Mouse (Mus musculus) liver, embryonic 15.5 days (tissue): ENCODE results near the gene Timm17b. TPM values are rescaled to one million over a fixed set of nuclear protein-coding genes. Genes with fewer than 3 reads are reported as not detected.

Experiments
- polyA plus RNA-seq: library from polyadenylated mRNA; unstranded; fragments of >200 nt; fragmentation: Nextera tagmentation; extraction: Ambion mirVana; gene quantifications from 2 replicates; pipeline ENCODE4 v1.2.1, GENCODE M21; 2015

Gene Timm17b
- polyA plus RNA-seq, 1 experiment from 2014 or later: 94.8 TPM

Other genes starting within 250 kb of the Timm17b start
- 1.1 and 1.5 TPM in 2 replicates for gene Prickle3, start 242.1 kb upstream of the Timm17b start, polyA plus RNA-seq
- 27.5 and 28.8 TPM in 2 replicates for gene Plp2, start 228.0 kb upstream of the Timm17b start, polyA plus RNA-seq
- 0.09 and 0.12 TPM in 2 replicates for gene Magix, start 218.1 kb upstream of the Timm17b start, polyA plus RNA-seq
- 13.3 and 14.1 TPM in 2 replicates for gene Gpkow, start 202.2 kb upstream of the Timm17b start, polyA plus RNA-seq
- 16.0 and 17.5 TPM in 2 replicates for gene Wdr45, start 185.0 kb upstream of the Timm17b start, polyA plus RNA-seq
- 0.31 TPM in 1 of 2 replicates, not detected in the other for gene Gm45208, start 177.1 kb upstream of the Timm17b start, polyA plus RNA-seq
- gene Praf2, start 170.9 kb upstream of the Timm17b start, polyA plus RNA-seq: 5.6 and 5.8 TPM in 2 replicates
- gene Ccdc120, start 148.5 kb upstream of the Timm17b start, polyA plus RNA-seq: 0.92 and 1.5 TPM in 2 replicates
- 9.2 and 11.8 TPM in 2 replicates for gene Tfe3, start 136.8 kb upstream of the Timm17b start, polyA plus RNA-seq
- gene Gripap1, start 109.6 kb upstream of the Timm17b start, polyA plus RNA-seq: 25.5 and 27.4 TPM in 2 replicates
- 0.18 and 0.37 TPM in 2 replicates for gene Kcnd1, start 77.1 kb upstream of the Timm17b start, polyA plus RNA-seq
- 44.9 and 54.4 TPM in 2 replicates for gene Otud5, start 58.0 kb upstream of the Timm17b start, polyA plus RNA-seq
- 3.5 TPM in 2 replicates for gene Pim2, start 21.1 kb upstream of the Timm17b start, polyA plus RNA-seq
- gene Slc35a2, start 15.3 kb upstream of the Timm17b start, polyA plus RNA-seq: 14.3 and 17.5 TPM in 2 replicates
- gene Pqbp1, start 88 bp upstream of the Timm17b start, polyA plus RNA-seq: 38.1 and 39.7 TPM in 2 replicates
- not detected in 2 replicates for gene Gm10491, start 8.5 kb downstream of the Timm17b start, polyA plus RNA-seq
- not detected in 2 replicates for gene Gm10490, start 10.2 kb downstream of the Timm17b start, polyA plus RNA-seq
- gene Pcsk1n, start 20.5 kb downstream of the Timm17b start, polyA plus RNA-seq: 0.12 and 0.18 TPM in 2 replicates
- not detected in 2 replicates for gene Eras, start 29.2 kb downstream of the Timm17b start, polyA plus RNA-seq
- 10.7 and 12.1 TPM in 2 replicates for gene Hdac6, start 48.5 kb downstream of the Timm17b start, polyA plus RNA-seq
- gene Gata1, start 78.7 kb downstream of the Timm17b start, polyA plus RNA-seq: 117 and 126 TPM in 2 replicates
- gene Glod5, start 119.1 kb downstream of the Timm17b start, polyA plus RNA-seq: 0.26 and 0.36 TPM in 2 replicates
- gene Suv39h1, start 175.4 kb downstream of the Timm17b start, polyA plus RNA-seq: 31.4 and 33.0 TPM in 2 replicates
- gene Was, start 191.1 kb downstream of the Timm17b start, polyA plus RNA-seq: 2.1 and 2.2 TPM in 2 replicates
- gene Wdr13, start 233.5 kb downstream of the Timm17b start, polyA plus RNA-seq: 6.0 and 6.2 TPM in 2 replicates
- 228 and 253 TPM in 2 replicates for gene Rbm3, start 246.5 kb downstream of the Timm17b start, polyA plus RNA-seq